Mouse (Mus musculus): ENCODE results near the gene Tmem160. TPM values are rescaled to one million over a fixed set of nuclear protein-coding genes. Genes with fewer than 3 reads are reported as not detected.

Tmem160 gene
- polyA plus RNA-seq, 1 experiment from 2014 or later: 51.4 TPM

DNA sequence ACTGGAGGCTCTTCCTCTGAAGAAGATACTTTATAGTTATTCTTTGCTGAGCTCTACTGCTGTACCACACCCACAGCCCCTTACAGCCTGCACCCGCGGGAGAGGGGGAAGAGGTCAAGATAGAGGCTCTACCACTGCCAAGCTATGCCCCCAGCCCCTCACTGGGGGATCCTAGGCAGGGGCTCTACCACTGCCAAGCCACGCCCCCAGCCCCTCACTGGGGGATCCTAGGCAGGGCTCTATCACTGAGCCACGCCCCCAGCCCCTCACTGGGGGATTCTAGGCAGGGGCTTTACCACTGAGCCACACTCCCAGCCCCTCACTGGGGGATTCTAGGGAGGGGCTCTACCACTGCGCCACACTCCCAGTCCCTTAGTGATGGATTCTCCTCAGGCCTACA lies 3.7 kb downstream of the Tmem160 start:
- H3K4me3 ChIP-seq (ENCODE audit: low read depth, low read length): no peak overlapping the region
- H3K4me1 ChIP-seq (replicated peaks; ENCODE audit: control insufficient read depth, insufficient read depth, low read length): peaks cover 3% of the 10 kb centered on the region; the same call in 1 of the 2 replicates
- H3K27ac ChIP-seq (ENCODE audit: low read depth, low read length): no peak overlapping the region
- ATAC-seq (ENCODE audit: low FRiP score): no peak
- no peaks in the 10 kb centered on the region for H3K9me3 ChIP-seq (ENCODE audit: control insufficient read depth, low read length)
- WGBS: 87% methylated on average over 5 of the region's 5 CpGs
- H3K4me2 ChIP-seq (replicated peaks; ENCODE audit: low read depth, low read length): no peak overlapping the region
- no peak overlapping the region for H3K9ac ChIP-seq (ENCODE audit: low read depth, low read length)
- no peaks in the 10 kb centered on the region for H3K27me3 ChIP-seq (ENCODE audit: control insufficient read depth, insufficient read depth, low read length)
- peaks cover 4% of the 10 kb centered on the region; the same call in 1 of the 2 replicates for H3K36me3 ChIP-seq (ENCODE audit: control insufficient read depth, insufficient read depth, low read length)
- DNase-seq (ENCODE audit: low spot score): no peak

DNA sequence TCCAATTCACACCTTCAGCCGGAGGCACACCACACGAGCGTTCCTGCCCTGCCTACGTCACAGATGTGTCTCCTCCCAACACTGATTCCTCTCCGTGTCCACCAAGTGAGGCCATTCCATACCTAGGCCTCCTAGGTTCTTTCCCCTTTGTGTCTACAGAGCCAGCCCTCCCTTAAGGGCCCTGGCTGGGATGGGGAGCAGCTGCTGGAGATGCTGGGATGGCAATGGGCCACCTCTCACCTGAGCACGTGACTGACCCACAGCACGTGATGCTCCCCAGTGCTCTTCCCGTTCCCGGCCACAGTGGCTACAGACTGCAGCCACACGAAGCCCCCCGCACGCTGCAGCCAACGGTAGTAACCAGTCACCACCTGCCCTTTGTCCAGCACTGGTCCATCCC lies 8.0 kb downstream of the Tmem160 start:
- ATAC-seq (ENCODE audit: low FRiP score) (no peak), DNase-seq (ENCODE audit: low spot score) (no peak)
- Histone ChIP-seq H3K9ac (ENCODE audit: low read depth, low read length) (no peak overlapping the region), H3K4me3 (ENCODE audit: low read depth, low read length) (no peak overlapping the region), H3K27me3 (ENCODE audit: control insufficient read depth, insufficient read depth, low read length) (no peaks in the 10 kb centered on the region), H3K4me2 (replicated peaks; ENCODE audit: low read depth, low read length) (no peak overlapping the region), H3K9me3 (ENCODE audit: control insufficient read depth, low read length) (no peaks in the 10 kb centered on the region), H3K36me3 (ENCODE audit: control insufficient read depth, insufficient read depth, low read length) (no peaks in the 10 kb centered on the region), H3K4me1 (replicated peaks; ENCODE audit: control insufficient read depth, insufficient read depth, low read length) (no peaks in the 10 kb centered on the region), H3K27ac (ENCODE audit: low read depth, low read length) (no peak overlapping the region)
- 68% methylated on average over 13 of the region's 13 CpGs for WGBS

DNA sequence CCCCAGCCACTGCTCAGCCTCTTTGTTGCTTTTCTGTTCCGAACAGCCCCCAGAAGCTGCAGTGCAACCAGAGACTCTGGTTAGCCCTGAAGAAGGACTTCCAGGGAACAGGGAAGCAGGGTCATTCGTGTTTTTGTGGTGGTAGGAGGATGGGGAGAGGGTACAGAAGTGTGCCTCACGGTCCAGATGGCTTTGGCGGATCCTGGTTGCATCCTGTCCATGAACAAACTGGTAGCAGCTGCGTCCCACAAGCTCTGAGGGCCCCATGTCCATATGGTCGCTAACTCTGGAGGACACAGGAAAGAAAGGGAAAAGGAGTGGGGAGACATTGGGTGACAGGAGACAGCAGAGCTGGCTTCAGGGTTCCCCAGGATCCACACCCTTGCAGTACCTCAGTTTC lies 8.6 kb downstream of the Tmem160 start:
- Histone ChIP-seq H3K9me3 (ENCODE audit: control insufficient read depth, low read length) (no peaks in the 10 kb centered on the region), H3K27me3 (ENCODE audit: control insufficient read depth, insufficient read depth, low read length) (no peaks in the 10 kb centered on the region), H3K9ac (ENCODE audit: low read depth, low read length) (no peak overlapping the region), H3K4me3 (ENCODE audit: low read depth, low read length) (no peak overlapping the region), H3K27ac (ENCODE audit: low read depth, low read length) (no peak overlapping the region), H3K4me2 (replicated peaks; ENCODE audit: low read depth, low read length) (no peak overlapping the region), H3K4me1 (replicated peaks; ENCODE audit: control insufficient read depth, insufficient read depth, low read length) (no peaks in the 10 kb centered on the region), H3K36me3 (ENCODE audit: control insufficient read depth, insufficient read depth, low read length) (no peaks in the 10 kb centered on the region)
- DNase-seq (ENCODE audit: low spot score): no peak
- ATAC-seq (ENCODE audit: low FRiP score): no peak
- 57% methylated on average over 6 of the region's 6 CpGs for WGBS

DNA sequence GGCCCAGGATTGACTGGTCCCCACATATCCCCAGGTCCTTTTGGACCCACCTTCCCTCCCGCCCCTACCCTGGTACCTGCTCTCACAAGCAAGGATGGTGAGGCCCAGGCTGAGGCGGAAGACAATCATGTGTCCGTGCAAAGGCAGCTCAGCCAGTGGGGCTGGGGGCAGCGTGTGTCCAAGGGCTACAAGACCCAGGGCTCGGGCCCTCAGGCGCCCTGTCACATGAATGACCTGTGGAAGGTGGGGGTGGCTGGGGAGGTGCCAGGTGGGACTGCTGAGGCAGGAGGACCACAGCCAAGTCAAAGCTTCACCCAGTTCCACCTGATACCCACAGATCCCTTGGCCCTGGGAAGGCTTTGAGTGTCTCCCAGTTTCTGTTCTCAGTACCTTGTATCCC lies 9.1 kb downstream of the Tmem160 start:
- H3K9me3 ChIP-seq (ENCODE audit: control insufficient read depth, low read length): no peaks in the 10 kb centered on the region
- 84% methylated on average over 6 of the region's 6 CpGs for WGBS
- DNase-seq (ENCODE audit: low spot score): no peak
- H3K27me3 ChIP-seq (ENCODE audit: control insufficient read depth, insufficient read depth, low read length): no peaks in the 10 kb centered on the region
- H3K36me3 ChIP-seq (ENCODE audit: control insufficient read depth, insufficient read depth, low read length): no peaks in the 10 kb centered on the region
- H3K9ac ChIP-seq (ENCODE audit: low read depth, low read length): no peak overlapping the region
- H3K4me3 ChIP-seq (ENCODE audit: low read depth, low read length): no peak overlapping the region
- no peak for ATAC-seq (ENCODE audit: low FRiP score)
- no peaks in the 10 kb centered on the region for H3K4me1 ChIP-seq (replicated peaks; ENCODE audit: control insufficient read depth, insufficient read depth, low read length)
- no peak overlapping the region for H3K4me2 ChIP-seq (replicated peaks; ENCODE audit: low read depth, low read length)
- H3K27ac ChIP-seq (ENCODE audit: low read depth, low read length): no peak overlapping the region

DNA sequence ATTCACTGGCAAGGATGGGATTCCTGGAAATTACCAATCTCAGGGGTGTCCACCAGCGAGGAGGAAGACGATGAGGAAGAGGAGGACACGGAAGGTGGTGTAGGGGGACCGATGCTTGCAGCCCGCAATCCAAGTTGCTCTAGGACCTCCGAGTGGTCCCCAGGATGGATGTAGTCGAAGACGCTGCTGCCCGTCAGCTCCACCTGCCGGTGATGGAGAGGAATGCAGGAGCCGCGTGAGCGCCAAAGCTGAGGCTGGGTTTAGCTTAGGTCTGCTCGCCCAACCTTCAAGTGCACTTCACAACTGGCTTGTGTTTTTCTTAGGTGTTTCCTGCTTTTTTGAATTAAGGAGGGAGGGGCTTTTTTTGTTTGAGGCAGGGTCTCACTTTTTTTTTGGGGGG lies 10.6 kb downstream of the Tmem160 start:
- H3K27ac ChIP-seq (ENCODE audit: low read depth, low read length): no peak overlapping the region
- H3K9ac ChIP-seq (ENCODE audit: low read depth, low read length): no peak overlapping the region
- H3K9me3 ChIP-seq (ENCODE audit: control insufficient read depth, low read length): no peaks in the 10 kb centered on the region
- WGBS: 3% methylated on average over 14 of the region's 14 CpGs
- H3K27me3 ChIP-seq (ENCODE audit: control insufficient read depth, insufficient read depth, low read length): no peaks in the 10 kb centered on the region
- H3K36me3 ChIP-seq (ENCODE audit: control insufficient read depth, insufficient read depth, low read length): no peaks in the 10 kb centered on the region
- H3K4me1 ChIP-seq (replicated peaks; ENCODE audit: control insufficient read depth, insufficient read depth, low read length): no peaks in the 10 kb centered on the region
- H3K4me2 ChIP-seq (replicated peaks; ENCODE audit: low read depth, low read length): no peak overlapping the region
- ATAC-seq (ENCODE audit: low FRiP score) (0 out of 2 replicates have a peak, but pooled peaks have one; percentile 36), DNase-seq (ENCODE audit: low spot score) (peak; percentile 93)
- H3K4me3 ChIP-seq (ENCODE audit: low read depth, low read length): no peak overlapping the region

DNA sequence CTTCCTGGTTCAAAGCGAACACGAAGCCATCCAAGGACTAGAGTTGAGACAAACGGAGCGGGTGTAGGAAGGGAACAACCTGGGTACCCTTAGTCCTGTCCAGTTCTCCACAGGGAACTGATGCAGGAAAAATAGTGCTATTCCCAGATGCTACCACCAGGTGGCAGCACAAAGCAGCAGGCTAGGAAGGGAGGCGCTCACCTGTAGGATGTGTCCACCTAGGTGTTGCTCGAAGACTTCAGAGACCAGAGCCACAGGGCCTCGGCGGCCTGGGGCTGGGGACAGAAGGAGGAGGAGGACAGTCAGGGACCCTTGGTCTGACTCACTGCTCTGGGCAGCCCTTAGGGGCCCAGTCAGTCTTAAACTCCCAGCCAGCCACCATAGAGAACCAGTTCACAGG lies 12.6 kb downstream of the Tmem160 start:
- Histone ChIP-seq H3K27ac (ENCODE audit: low read depth, low read length) (no peak overlapping the region), H3K4me3 (ENCODE audit: low read depth, low read length) (no peak overlapping the region), H3K9me3 (ENCODE audit: control insufficient read depth, low read length) (no peaks in the 10 kb centered on the region), H3K4me1 (replicated peaks; ENCODE audit: control insufficient read depth, insufficient read depth, low read length) (no peaks in the 10 kb centered on the region), H3K9ac (ENCODE audit: low read depth, low read length) (no peak overlapping the region), H3K4me2 (replicated peaks; ENCODE audit: low read depth, low read length) (no peak overlapping the region), H3K36me3 (ENCODE audit: control insufficient read depth, insufficient read depth, low read length) (no peaks in the 10 kb centered on the region), H3K27me3 (ENCODE audit: control insufficient read depth, insufficient read depth, low read length) (no peaks in the 10 kb centered on the region)
- 15% methylated on average over 8 of the region's 8 CpGs for WGBS
- DNase-seq (ENCODE audit: low spot score): peak; percentile 83
- ATAC-seq (ENCODE audit: low FRiP score): peak; percentile 53; the same call in 1 of the 2 replicates

DNA sequence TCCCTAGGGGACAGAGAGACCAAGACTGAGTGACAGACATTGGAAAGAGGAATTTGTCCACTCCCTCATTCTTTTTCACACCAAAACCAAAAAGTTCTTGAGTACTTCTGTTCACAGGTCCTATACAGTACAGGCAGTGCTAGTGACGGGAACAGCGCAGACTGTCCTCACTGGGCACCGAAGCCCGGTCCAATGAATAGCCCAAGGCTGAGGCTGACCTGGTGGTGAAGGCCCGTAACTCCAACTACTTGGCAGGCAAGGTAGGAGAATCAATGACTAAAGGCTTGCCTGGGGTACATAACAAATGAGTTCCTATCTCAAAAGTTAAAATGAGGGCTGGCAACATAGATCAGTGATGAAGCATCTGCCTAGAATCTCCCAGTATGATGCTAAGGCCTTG lies 13.0 kb downstream of the Tmem160 start:
- Histone ChIP-seq H3K4me2 (replicated peaks; ENCODE audit: low read depth, low read length) (no peak overlapping the region), H3K4me3 (ENCODE audit: low read depth, low read length) (no peak overlapping the region), H3K27ac (ENCODE audit: low read depth, low read length) (no peak overlapping the region), H3K27me3 (ENCODE audit: control insufficient read depth, insufficient read depth, low read length) (no peaks in the 10 kb centered on the region), H3K36me3 (ENCODE audit: control insufficient read depth, insufficient read depth, low read length) (no peaks in the 10 kb centered on the region), H3K9ac (ENCODE audit: low read depth, low read length) (no peak overlapping the region), H3K9me3 (ENCODE audit: control insufficient read depth, low read length) (no peaks in the 10 kb centered on the region), H3K4me1 (replicated peaks; ENCODE audit: control insufficient read depth, insufficient read depth, low read length) (no peaks in the 10 kb centered on the region)
- DNase-seq (ENCODE audit: low spot score) (no peak), ATAC-seq (ENCODE audit: low FRiP score) (no peak; the same call in 1 of the 2 replicates)
- WGBS: 93% methylated on average over 5 of the region's 5 CpGs

DNA sequence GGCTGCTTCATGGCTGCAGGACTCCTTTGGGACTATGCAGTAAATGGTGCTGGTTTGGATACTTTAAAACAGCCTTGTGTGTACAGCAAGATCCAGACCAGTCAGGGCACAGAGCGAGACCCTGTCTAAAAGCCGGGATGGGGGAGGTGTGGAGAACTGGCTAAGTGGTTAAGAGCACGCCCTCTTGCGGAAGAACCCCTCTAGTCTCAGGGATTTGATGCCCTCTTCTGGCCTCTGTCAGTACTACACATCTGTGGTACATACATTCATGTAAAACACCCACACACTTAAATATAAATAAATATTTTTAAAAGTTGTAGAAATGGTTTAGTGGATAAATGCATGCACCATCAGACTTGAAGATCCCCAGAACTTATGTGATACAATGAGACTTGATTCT lies 14.0 kb downstream of the Tmem160 start:
- DNase-seq (ENCODE audit: low spot score): peak; percentile 52
- 73% methylated on average over 4 of the region's 4 CpGs for WGBS

DNA sequence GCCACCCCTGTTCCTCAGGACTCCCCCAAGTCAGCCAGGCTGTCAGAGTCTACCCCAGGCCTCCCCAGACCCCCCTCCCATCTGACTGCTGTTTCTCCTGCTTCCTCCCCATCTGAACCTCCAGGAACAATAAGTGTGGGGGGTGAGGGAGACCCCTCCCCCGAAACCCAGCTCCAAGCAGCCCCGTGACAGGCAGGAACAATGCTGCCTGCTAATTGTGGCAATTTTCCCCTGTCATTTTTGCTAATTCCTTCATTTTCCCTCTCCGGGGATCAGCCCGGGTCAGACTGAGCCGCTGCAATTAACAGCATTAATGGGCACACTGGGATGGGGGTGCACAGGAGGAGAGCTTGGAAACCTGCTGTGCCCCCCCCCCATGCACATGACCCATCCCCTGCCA lies 15.5 kb downstream of the Tmem160 start:
- ATAC-seq (ENCODE audit: low FRiP score): no peak
- H3K27me3 ChIP-seq (ENCODE audit: control insufficient read depth, insufficient read depth, low read length): peaks cover 16% of the 10 kb centered on the region
- H3K4me2 ChIP-seq (replicated peaks; ENCODE audit: low read depth, low read length): no peak overlapping the region
- no peak overlapping the region for H3K27ac ChIP-seq (ENCODE audit: low read depth, low read length)
- H3K4me3 ChIP-seq (ENCODE audit: low read depth, low read length): no peak overlapping the region
- no peak for DNase-seq (ENCODE audit: low spot score)
- WGBS: 40% methylated on average over 5 of the region's 5 CpGs
- no peaks in the 10 kb centered on the region for H3K9me3 ChIP-seq (ENCODE audit: control insufficient read depth, low read length)
- no peaks in the 10 kb centered on the region for H3K4me1 ChIP-seq (replicated peaks; ENCODE audit: control insufficient read depth, insufficient read depth, low read length)
- H3K36me3 ChIP-seq (ENCODE audit: control insufficient read depth, insufficient read depth, low read length): no peaks in the 10 kb centered on the region
- H3K9ac ChIP-seq (ENCODE audit: low read depth, low read length): no peak overlapping the region

More for the DNA sequence above, 14.0 kb downstream of the Tmem160 start:
- Histone ChIP-seq H3K27me3 (ENCODE audit: control insufficient read depth, insufficient read depth, low read length) (peaks cover 3% of the 10 kb centered on the region; the same call in 1 of the 2 replicates), H3K27ac (ENCODE audit: low read depth, low read length) (no peak overlapping the region), H3K4me3 (ENCODE audit: low read depth, low read length) (no peak overlapping the region), H3K36me3 (ENCODE audit: control insufficient read depth, insufficient read depth, low read length) (no peaks in the 10 kb centered on the region), H3K4me1 (replicated peaks; ENCODE audit: control insufficient read depth, insufficient read depth, low read length) (no peaks in the 10 kb centered on the region), H3K9ac (ENCODE audit: low read depth, low read length) (no peak overlapping the region), H3K4me2 (replicated peaks; ENCODE audit: low read depth, low read length) (no peak overlapping the region), H3K9me3 (ENCODE audit: control insufficient read depth, low read length) (no peaks in the 10 kb centered on the region)
- ATAC-seq (ENCODE audit: low FRiP score): no peak

Data from hindbrain, embryonic 11.5 days (tissue).